Mouse (Mus musculus) ES-E14 (cell line): ENCODE results near the gene Nrip2.

ENCODE experiments used
- CHD2 ChIP-seq: IDR thresholded peaks from 2 replicates; pipeline ENCODE4 v1.6.1; 2014; ENCODE audit warnings: mild to moderate bottlenecking, low read depth, low read length, inconsistent platforms
- HCFC1 ChIP-seq: IDR thresholded peaks from 2 replicates; pipeline ENCODE4 v1.6.1; 2012; ENCODE audit warnings: low read length, inconsistent platforms, borderline replicate concordance; ENCODE audit not compliant: insufficient read depth
- MAFK ChIP-seq: IDR thresholded peaks from 2 replicates; pipeline ENCODE4 v1.6.1; 2014; ENCODE audit warnings: mild to moderate bottlenecking, low read depth, low read length, inconsistent platforms; ENCODE audit not compliant: insufficient read depth
- ZC3H11A ChIP-seq: IDR thresholded peaks from 2 replicates; pipeline ENCODE4 v1.6.1; 2012; ENCODE audit warnings: low read depth, mild to moderate bottlenecking, inconsistent platforms, low read length, borderline replicate concordance
- ZNF384 ChIP-seq: IDR thresholded peaks from 2 replicates; pipeline ENCODE4 v1.6.1; 2012; ENCODE audit warnings: low read depth, low read length, inconsistent platforms

DNA sequence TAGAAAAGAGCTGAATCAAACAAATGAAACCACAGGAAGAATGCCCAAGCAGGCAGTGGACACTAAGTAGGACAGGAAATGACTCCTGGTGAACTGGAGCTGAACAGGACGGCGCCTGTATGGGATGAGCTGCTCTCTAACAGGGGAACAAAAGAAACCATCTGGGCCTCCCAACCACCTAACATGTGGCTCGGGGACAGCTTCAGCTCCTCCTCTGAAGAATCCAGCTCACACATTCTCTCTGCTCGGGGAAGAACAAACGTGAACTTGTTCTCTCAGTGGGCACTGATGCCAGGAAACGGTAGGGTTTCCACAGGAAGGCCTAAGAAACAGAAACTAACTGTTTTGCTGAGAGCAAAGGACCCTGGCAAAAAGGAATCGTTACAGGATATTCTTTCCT lies 49.4 kb upstream of the Nrip2 start:
- TF ChIP-seq MAFK, result no peak
- TF ChIP-seq ZC3H11A, result no peak
- TF ChIP-seq HCFC1, result no peak
- no peak for TF ChIP-seq ZNF384
- no peak for TF ChIP-seq CHD2
